Mouse (Mus musculus) liver, postnatal 0 days (tissue): ENCODE measurements around the gene Armt1.

Source experiments
- CTCF ChIP-seq: sonication (generic); IDR thresholded peaks from 2 replicates; pipeline ENCODE4 v1.5.1; 2016; ENCODE audit warnings: antibody characterized with exemption, low read depth
- EP300 ChIP-seq: IDR thresholded peaks from 2 replicates; pipeline ENCODE4 v1.6.1; 2016; ENCODE audit warnings: antibody characterized with exemption, low read depth, mild to moderate bottlenecking

DNA sequence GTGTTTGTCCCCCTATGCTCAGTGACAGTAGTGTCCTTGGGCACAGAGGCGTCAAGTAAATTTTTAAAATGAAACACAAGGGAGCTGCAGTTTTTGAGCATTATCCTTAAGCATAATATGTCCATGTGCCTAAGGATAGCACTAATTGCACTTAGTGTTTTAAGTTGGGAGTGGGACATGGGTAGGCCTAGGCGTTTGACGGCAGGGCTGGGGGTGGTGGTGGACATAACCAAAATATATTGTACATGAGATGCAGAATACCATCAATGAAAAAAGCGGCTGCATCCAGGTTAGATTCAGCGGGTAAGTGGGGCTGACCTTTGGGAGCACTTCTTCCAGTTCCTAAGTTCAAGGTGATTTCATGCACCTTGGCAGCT lies 533 bp upstream of the Armt1 start:
- TF ChIP-seq CTCF = no peak
- TF ChIP-seq EP300 = no peak
